8 mouse cellular contexts compared by ENCODE assay signal in the genomic region with DNA sequence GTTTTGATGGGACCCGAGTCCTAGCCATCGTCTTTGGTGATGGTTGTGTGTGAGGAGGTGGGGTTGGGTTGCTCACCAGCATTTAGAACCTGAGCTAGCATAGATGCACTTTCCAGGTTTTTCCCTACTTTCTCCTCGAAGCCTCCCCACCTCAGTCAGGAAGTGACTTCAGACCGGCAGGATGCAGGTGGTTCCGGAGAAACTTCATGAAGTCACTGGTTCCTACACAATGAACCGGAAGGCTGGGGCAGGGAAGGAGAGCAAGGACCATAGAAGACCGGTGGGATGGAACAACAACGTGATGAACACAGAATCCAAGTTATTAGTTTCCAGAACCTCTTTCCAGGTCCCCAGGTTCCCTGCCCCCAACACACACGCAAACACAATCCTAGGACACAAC. TPM values are rescaled to one million over a fixed set of nuclear protein-coding genes. Genes with fewer than 3 reads are reported as not detected.
DNase-seq lines count a peak whose midpoint lies in the region; ATAC-seq and TF ChIP-seq lines count a peak whose summit lies in the region.
"Had no signal": no experiment of that assay in that cellular context is flagged by ENCODE, and none has a peak within 500 bp of the region (broad histone marks: within the 10 kb centered on the region; RNA-seq: fewer than 3 reads in every experiment).

No protein-coding gene starts in this region.

- H3K4me1 ChIP-seq in heart, embryonic 11.5 days (ENCODE audit: control insufficient read depth, insufficient read depth, low read length): peaks cover 40% of the 10 kb centered on the region

- TF ChIP-seq CTCF in layer of hippocampus, adult 2 months (conservative IDR thresholded peaks at IDR 0.05): no peak

- no peaks in the 10 kb centered on the region for H3K9me3 ChIP-seq in heart, embryonic 11.5 days (replicated peaks; ENCODE audit: control insufficient read depth, low read length)
- H3K9me3 ChIP-seq: limb, embryonic 13.5 days had no signal

- no peak for ATAC-seq in heart, embryonic 11.5 days (replicated peaks; ENCODE audit: insufficient number of reproducible peaks, low FRiP score, low TSS enrichment)

- no peak overlapping the region for H3K9ac ChIP-seq in heart, embryonic 11.5 days (ENCODE audit: low read depth, low read length)

- H3K4me3 ChIP-seq in layer of hippocampus, adult 2 months: no peak overlapping the region
- H3K4me3 ChIP-seq in heart, embryonic 11.5 days (ENCODE audit: low read depth, low read length): no peak overlapping the region
- H3K4me3 ChIP-seq: limb, embryonic 13.5 days had no signal

- no peaks in the 10 kb centered on the region for H3K36me3 ChIP-seq in heart, embryonic 11.5 days (ENCODE audit: control insufficient read depth, insufficient read depth, low read length)
- H3K36me3 ChIP-seq: limb, embryonic 13.5 days had no signal

- H3K27me3 ChIP-seq in heart, embryonic 11.5 days (ENCODE audit: control insufficient read depth, insufficient read depth, low read length): peaks cover 39% of the 10 kb centered on the region

- H3K27ac ChIP-seq in layer of hippocampus, adult 2 months: peak overlapping the region; percentile 57
- H3K27ac ChIP-seq in heart, embryonic 11.5 days (ENCODE audit: low read depth, low read length): peak overlapping the region; percentile 60
- H3K27ac ChIP-seq: limb, embryonic 13.5 days had no signal

- H3K4me2 ChIP-seq in heart, embryonic 11.5 days: peak overlapping the region; percentile 12; the same call in 1 of the 2 replicates
- H3K4me2 ChIP-seq: limb, embryonic 13.5 days had no signal

- DNase-seq in layer of hippocampus, adult 2 months (ENCODE audit: low spot score in 2 of 2): no peak
- DNase-seq in layer of hippocampus, adult 11-12 months (ENCODE audit: low spot score): no peak
- peak; percentile 65 for DNase-seq in kidney, adult 9 months
- DNase-seq in lung, postnatal 4 days: peak; percentile 62 to 70
- DNase-seq in thymus, postnatal 10 days (ENCODE audit: low spot score in 2 of 2): no peak
- DNase-seq in embryo, embryonic 10.5 days (ENCODE audit: low spot score): no peak

- 64% methylated on average over 9 of the region's 9 CpGs for WGBS in heart, embryonic 11.5 days (ENCODE audit: insufficient replicate concordance)

RNA-seq across cellular contexts. Expression of gene Slc16a13, which starts 2.9 kb away (rescaled TPM):
- total RNA-seq in layer of hippocampus, adult 2 months (2021): 10 to 100 TPM in 1 of 2 experiments, 1 to 10 TPM in 1; 7.9 to 11.0 TPM
- 7.6 and 7.8 TPM in 2 replicates for polyA plus RNA-seq in heart, embryonic 11.5 days (2014; fragmentation: Nextera tagmentation; extraction: Ambion mirVana)

RNA-seq across cellular contexts. Expression of gene Bcl6b, which starts 5.9 kb away (rescaled TPM):
- 1 to 10 TPM in 1 of 2 experiments, under 1 TPM in 1; 0.83 to 1.4 TPM for total RNA-seq in layer of hippocampus, adult 2 months (2021)
- polyA plus RNA-seq in heart, embryonic 11.5 days (2014; fragmentation: Nextera tagmentation; extraction: Ambion mirVana): 11.9 and 13.0 TPM in 2 replicates

RNA-seq across cellular contexts. Expression of gene Slc16a11, which starts 11.2 kb away (rescaled TPM):
- 10 to 100 TPM; 35.2 to 47.0 TPM for total RNA-seq in layer of hippocampus, adult 2 months (2021)
- 0.36 and 0.39 TPM in 2 replicates for polyA plus RNA-seq in heart, embryonic 11.5 days (2014; fragmentation: Nextera tagmentation; extraction: Ambion mirVana)

RNA-seq across cellular contexts. Expression of gene 0610010K14Rik, which starts 14.0 kb away (rescaled TPM):
- total RNA-seq in layer of hippocampus, adult 2 months (2021): 10 to 100 TPM; 43.8 to 48.7 TPM
- 129 and 132 TPM in 2 replicates for polyA plus RNA-seq in heart, embryonic 11.5 days (2014; fragmentation: Nextera tagmentation; extraction: Ambion mirVana)

RNA-seq across cellular contexts. Expression of gene Gm21988, which starts 15.9 kb away (rescaled TPM):
- 1 to 10 TPM; 3.9 to 4.3 TPM for total RNA-seq in layer of hippocampus, adult 2 months (2021)
- polyA plus RNA-seq in heart, embryonic 11.5 days (2014; fragmentation: Nextera tagmentation; extraction: Ambion mirVana): 7.7 and 9.3 TPM in 2 replicates

Comparison
In these comparisons a context has a peak if more than half of its experiments do, and no peak if none do; other contexts are left out.
1. DNase-seq: peak in kidney, adult 9 months (single experiment) and lung, postnatal 4 days (2 of 2); none in layer of hippocampus, adult 2 months (0 of 2), layer of hippocampus, adult 11-12 months (single experiment), thymus, postnatal 10 days (0 of 2) and embryo, embryonic 10.5 days (single experiment).